Mouse (Mus musculus) hindbrain, embryonic 16.5 days (tissue): Measurements from ENCODE around the gene Gpr152. TPM values are rescaled to one million over a fixed set of nuclear protein-coding genes. Genes with fewer than 3 reads are reported as not detected.

Experiments
- polyA plus RNA-seq: library from polyadenylated mRNA; unstranded; fragments of >200 nt; fragmentation: Nextera tagmentation; extraction: Ambion mirVana; gene quantifications from 2 replicates; pipeline ENCODE4 v1.2.1, GENCODE M21; 2015

The Gpr152 gene
- polyA plus RNA-seq, 1 experiment from 2014 or later: not detected

Other genes starting within 250 kb of the Gpr152 start
- 18.9 and 21.2 TPM in 2 replicates for gene Tcirg1, start 232.7 kb upstream of the Gpr152 start, polyA plus RNA-seq
- gene Ndufs8, start 227.0 kb upstream of the Gpr152 start, polyA plus RNA-seq: 307 and 320 TPM in 2 replicates
- 2.2 and 3.1 TPM in 2 replicates for gene Aldh3b1, start 210.0 kb upstream of the Gpr152 start, polyA plus RNA-seq
- gene Unc93b1, start 204.6 kb upstream of the Gpr152 start, polyA plus RNA-seq: 12.4 and 14.1 TPM in 2 replicates
- not detected in 2 replicates for gene Aldh3b3, start 181.1 kb upstream of the Gpr152 start, polyA plus RNA-seq
- gene Aldh3b2, start 167.5 kb upstream of the Gpr152 start, polyA plus RNA-seq: 0.44 and 0.66 TPM in 2 replicates
- gene Acy3, start 153.2 kb upstream of the Gpr152 start, polyA plus RNA-seq: 2.9 and 3.1 TPM in 2 replicates
- 0.67 and 0.89 TPM in 2 replicates for gene Tbx10, start 147.0 kb upstream of the Gpr152 start, polyA plus RNA-seq
- gene Nudt8, start 139.2 kb upstream of the Gpr152 start, polyA plus RNA-seq: 22.6 and 25.5 TPM in 2 replicates
- gene Gm49405, start 139.2 kb upstream of the Gpr152 start, polyA plus RNA-seq: 3.5 and 4.3 TPM in 2 replicates
- 4.9 and 6.6 TPM in 2 replicates for gene Doc2g, start 136.5 kb upstream of the Gpr152 start, polyA plus RNA-seq
- 265 and 277 TPM in 2 replicates for gene Ndufv1, start 127.0 kb upstream of the Gpr152 start, polyA plus RNA-seq
- 569 and 604 TPM in 2 replicates for gene Gstp1, start 101.8 kb upstream of the Gpr152 start, polyA plus RNA-seq
- gene Gstp2, start 93.8 kb upstream of the Gpr152 start, polyA plus RNA-seq: 2.5 and 2.6 TPM in 2 replicates
- gene Gstp3, start 80.2 kb upstream of the Gpr152 start, polyA plus RNA-seq: 0.26 TPM in 1 of 2 replicates, not detected in the other
- not detected in 2 replicates for gene Cabp2, start 58.2 kb upstream of the Gpr152 start, polyA plus RNA-seq
- 85.4 and 86.4 TPM in 2 replicates for gene Cdk2ap2, start 42.6 kb upstream of the Gpr152 start, polyA plus RNA-seq
- 87.3 and 91.9 TPM in 2 replicates for gene Pitpnm1, start 39.8 kb upstream of the Gpr152 start, polyA plus RNA-seq
- gene Aip, start 13.9 kb upstream of the Gpr152 start, polyA plus RNA-seq: 109 and 113 TPM in 2 replicates
- gene Cabp4, start 4.2 kb downstream of the Gpr152 start, polyA plus RNA-seq: 0.24 and 0.29 TPM in 2 replicates
- 116 and 122 TPM in 2 replicates for gene Coro1b, start 8.8 kb downstream of the Gpr152 start, polyA plus RNA-seq
- 0.41 and 0.63 TPM in 2 replicates for gene Ptprcap, start 13.8 kb downstream of the Gpr152 start, polyA plus RNA-seq
- gene Rps6kb2, start 23.6 kb downstream of the Gpr152 start, polyA plus RNA-seq: 54.1 and 57.0 TPM in 2 replicates
- 6.5 and 7.9 TPM in 2 replicates for gene Carns1, start 35.7 kb downstream of the Gpr152 start, polyA plus RNA-seq
- gene Tbc1d10c, start 51.5 kb downstream of the Gpr152 start, polyA plus RNA-seq: 0.54 and 1.1 TPM in 2 replicates
- gene Ppp1ca, start 52.3 kb downstream of the Gpr152 start, polyA plus RNA-seq: 604 and 614 TPM in 2 replicates
- gene Rad9a, start 61.9 kb downstream of the Gpr152 start, polyA plus RNA-seq: 25.0 and 26.5 TPM in 2 replicates
- 1.0 and 1.1 TPM in 2 replicates for gene Clcf1, start 74.5 kb downstream of the Gpr152 start, polyA plus RNA-seq
- not detected in 2 replicates for gene AC109138.7, start 74.6 kb downstream of the Gpr152 start, polyA plus RNA-seq
- gene Pold4, start 92.1 kb downstream of the Gpr152 start, polyA plus RNA-seq: 21.3 and 24.0 TPM in 2 replicates
- 19.9 and 21.2 TPM in 2 replicates for gene Ssh3, start 129.4 kb downstream of the Gpr152 start, polyA plus RNA-seq
- gene Ankrd13d, start 143.3 kb downstream of the Gpr152 start, polyA plus RNA-seq: 69.0 and 85.3 TPM in 2 replicates
- 27.3 and 28.3 TPM in 2 replicates for gene Grk2, start 166.4 kb downstream of the Gpr152 start, polyA plus RNA-seq